Mouse (Mus musculus): Measurements from ENCODE around the gene Bcas3. TPM values are rescaled to one million over a fixed set of nuclear protein-coding genes. Genes with fewer than 3 reads are reported as not detected.
A peak's percentile ranks its signal among the peaks of the same experiment; 100 is the strongest.
"Not testable (repeated sequence)": the region's sequence is repeated elsewhere in the genome, so short reads cannot be mapped to it uniquely, and the experiment has no call there.

Bcas3 gene
- total RNA-seq, 2 experiments from 2014 or later: 32.2 to 38.4 TPM

- intact Hi-C loops (cut with DNase I): no loop called here
- no peak for DNase-seq
Observed at GRCm38 (mm10) chr11:85695614-85696263, 342.8 kb downstream of the Bcas3 start.

GRCm38 (mm10) chr11:85696491-85697398, 343.8 kb downstream of the Bcas3 start:
- DNase-seq: no peak
- intact Hi-C loops (cut with DNase I): no loop called here

GRCm38 (mm10) chr11:85697468-85697867, 344.5 kb downstream of the Bcas3 start:
- intact Hi-C loops (cut with DNase I): no loop called here
- no peak for DNase-seq

GRCm38 (mm10) chr11:85698242-85698641, 345.3 kb downstream of the Bcas3 start:
- intact Hi-C loops (cut with DNase I): no loop called here
- no peak for DNase-seq

- DNase-seq: no peak
- intact Hi-C loops (cut with DNase I): no loop called here
Observed at GRCm38 (mm10) chr11:85704062-85704748, 351.2 kb downstream of the Bcas3 start.

- intact Hi-C loops (cut with DNase I): no loop called here
- DNase-seq: no peak
Observed at GRCm38 (mm10) chr11:85706630-85707029, 353.7 kb downstream of the Bcas3 start.

- DNase-seq: no peak
- intact Hi-C loops (cut with DNase I): no loop called here
Observed at GRCm38 (mm10) chr11:85707496-85707895, 354.5 kb downstream of the Bcas3 start.

GRCm38 (mm10) chr11:85709147-85709546, 356.2 kb downstream of the Bcas3 start:
- no peak for DNase-seq
- intact Hi-C loops (cut with DNase I): no loop called here

GRCm38 (mm10) chr11:85710155-85710554, 357.2 kb downstream of the Bcas3 start:
- intact Hi-C loops (cut with DNase I): no loop called here

GRCm38 (mm10) chr11:85712026-85712804, 359.2 kb downstream of the Bcas3 start:
- no peak for DNase-seq
- intact Hi-C loops (cut with DNase I): no loop called here

More at GRCm38 (mm10) chr11:85710155-85710554, 357.2 kb downstream of the Bcas3 start:
- no peak for DNase-seq

- intact Hi-C loops (cut with DNase I): no loop called here
- peak in 1 of 2 experiments; percentile 62 for DNase-seq
Observed at GRCm38 (mm10) chr11:85712860-85713813, 360.2 kb downstream of the Bcas3 start.

GRCm38 (mm10) chr11:85713814-85714208, 360.8 kb downstream of the Bcas3 start:
- DNase-seq: no peak
- intact Hi-C loops (cut with DNase I): no loop called here

GRCm38 (mm10) chr11:85714312-85714931, 361.5 kb downstream of the Bcas3 start:
- no peak for DNase-seq
- intact Hi-C loops (cut with DNase I): no loop called here

- intact Hi-C loops (cut with DNase I): loop anchor here (5.0 kb wide), 1 partner anchor 106 kb away; no protein-coding TSS in a partner anchor
- not testable (repeated sequence) for DNase-seq
Observed at GRCm38 (mm10) chr11:85716730-85717129, 363.8 kb downstream of the Bcas3 start.

GRCm38 (mm10) chr11:85719091-85719490, 366.1 kb downstream of the Bcas3 start:
- intact Hi-C loops (cut with DNase I): loop anchor here (5.0 kb wide), 1 partner anchor 103 kb away; no protein-coding TSS in a partner anchor
- DNase-seq: no peak

GRCm38 (mm10) chr11:85719766-85720165, 366.8 kb downstream of the Bcas3 start:
- intact Hi-C loops (cut with DNase I): loop anchor here (5.0 kb wide), 1 partner anchor 103 kb away; no protein-coding TSS in a partner anchor
- DNase-seq: no peak

- DNase-seq: no peak
- intact Hi-C loops (cut with DNase I): no loop called here
Observed at GRCm38 (mm10) chr11:85720269-85720773, 367.4 kb downstream of the Bcas3 start.

- DNase-seq: no peak
- intact Hi-C loops (cut with DNase I): no loop called here
Observed at GRCm38 (mm10) chr11:85721986-85722385, 369.0 kb downstream of the Bcas3 start.

Measured in gastrocnemius, postnatal 36 days (tissue).